Mouse (Mus musculus) liver, embryonic 14.5 days (tissue): ENCODE results near the gene Frat1. TPM values are rescaled to one million over a fixed set of nuclear protein-coding genes. Genes with fewer than 3 reads are reported as not detected.

ENCODE experiments used
- ATAC-seq: fragments of 200-750 bp; cut with Nextera tagmentation; 2 replicates; pipeline ENCODE4 v1.8.0; 2017; ENCODE audit warnings: moderate number of reproducible peaks, mild to moderate bottlenecking, moderate library complexity; ENCODE audit not compliant: insufficient read depth
- DNase-seq, 3 experiments: peaks; one replicate each; pipeline ENCODE4 v3.0.0-alpha.2; 2012 to 2013; ENCODE audit warnings: low read depth in 3 of 3, low spot score in 3 of 3
- H3K27ac ChIP-seq: fragments of 300-500 bp; sonication (generic); 2 replicates; pipeline ENCODE4 v1.5.1; 2014; ENCODE audit warnings: moderate library complexity, mild to moderate bottlenecking, control low read depth, inconsistent platforms
- H3K27me3 ChIP-seq: fragments of 300-500 bp; sonication (generic); 2 replicates; pipeline ENCODE4 v1.6.1; 2014; ENCODE audit warnings: mild to moderate bottlenecking, low read length, moderate library complexity; ENCODE audit not compliant: control insufficient read depth, insufficient read depth
- H3K36me3 ChIP-seq: fragments of 300-500 bp; sonication (generic); replicated peaks from 2 replicates; pipeline ENCODE4 v1.6.1; 2014; ENCODE audit warnings: low read depth; ENCODE audit not compliant: control insufficient read depth, insufficient read depth
- H3K4me1 ChIP-seq, 2 experiments: fragments of 200-500 bp in 1 of 2; fragments of 300-500 bp in 1 of 2; sonication (generic) in 1 of 2; replicated peaks; 2 replicates each; pipeline ENCODE4 v1.6.1; 2012 to 2014; ENCODE audit warnings: antibody characterized with exemption in 1 of 2, inconsistent platforms in 1 of 2, low read length in 1 of 2; ENCODE audit not compliant: control insufficient read depth in 2 of 2, insufficient read depth in 2 of 2
- H3K4me2 ChIP-seq: fragments of 300-500 bp; sonication (generic); 2 replicates; pipeline ENCODE4 v1.6.1; 2014; ENCODE audit warnings: low read depth, mild to moderate bottlenecking, control low read depth, moderate library complexity
- H3K4me3 ChIP-seq, 2 experiments: fragments of 200-500 bp in 1 of 2; fragments of 300-500 bp in 1 of 2; sonication (generic) in 1 of 2; 2 replicates each; pipeline ENCODE4 v1.5.1; 2012 to 2014; ENCODE audit warnings: low read depth in 2 of 2, low read length in 2 of 2, mild to moderate bottlenecking in 2 of 2, control low read depth in 1 of 2, inconsistent platforms in 1 of 2, moderate library complexity in 1 of 2; ENCODE audit not compliant: insufficient read depth in 1 of 2
- H3K9ac ChIP-seq: fragments of 300-500 bp; sonication (generic); replicated peaks from 2 replicates; pipeline ENCODE4 v1.6.1; 2014; ENCODE audit warnings: mild to moderate bottlenecking, control low read depth, moderate library complexity
- H3K9me3 ChIP-seq: fragments of 300-500 bp; sonication (generic); 2 replicates; pipeline ENCODE4 v1.6.1; 2016; ENCODE audit warnings: low read length, mixed read lengths; ENCODE audit not compliant: control insufficient read depth
- CTCF ChIP-seq: IDR thresholded peaks from 2 replicates; pipeline ENCODE4 v1.5.1; 2016; ENCODE audit warnings: antibody characterized with exemption, low read depth, control low read depth
- EP300 ChIP-seq: IDR thresholded peaks from 2 replicates; pipeline ENCODE4 v1.6.1; 2016; ENCODE audit warnings: antibody characterized with exemption, low read depth
- WGBS: fragments of 180-500 bp; shearing (Covaris S2); extraction: QIAGEN DNeasy Blood & Tissue Kit; methylation state at CpG from one replicate; pipeline ENCODE4 v1.1.7; 2014; ENCODE audit not compliant: insufficient replicate concordance; 5-methylcytosine and 5-hydroxymethylcytosine counted together
- polyA plus RNA-seq, 2 experiments: library from polyadenylated mRNA; depleted of rRNA in 1 of 2; stranded (reverse) in 1 of 2; unstranded in 1 of 2; fragments of >200 nt; fragmentation: Nextera tagmentation in 1 of 2; extraction: Ambion mirVana in 1 of 2; gene quantifications; 2 replicates each; pipeline versions ENCODE4 v1.2.1 to v1.2.3; 2012 to 2014

Frat1 gene
- polyA plus RNA-seq, 2 experiments, result 3.0 to 9.9 TPM

DNA sequence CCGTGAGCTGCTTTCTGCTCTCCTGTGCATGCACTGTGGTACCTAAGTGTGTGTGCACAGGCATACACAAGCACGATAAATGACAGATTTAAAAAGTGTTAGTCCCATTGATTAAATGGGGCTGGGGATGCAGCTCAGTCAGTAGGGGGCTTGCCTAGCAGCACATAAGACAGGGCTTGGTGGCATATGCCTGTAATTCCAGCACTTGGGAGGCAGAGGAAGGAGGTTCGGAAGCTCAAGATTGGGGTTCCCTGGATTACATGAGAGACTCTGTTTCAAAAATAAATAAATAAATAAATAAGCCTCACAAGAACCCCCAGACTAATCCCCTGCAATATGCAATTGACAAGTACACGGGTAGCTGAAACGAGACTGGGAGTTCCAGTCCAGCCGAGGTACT lies 29.3 kb upstream of the Frat1 start:
- no peak for ATAC-seq
- TF ChIP-seq EP300, result no peak
- no peak for TF ChIP-seq CTCF
- Histone ChIP-seq H3K4me2 (peak overlapping the region; percentile 90), H3K9me3 (no peaks in the 10 kb centered on the region), H3K4me3 (peak overlapping the region; percentile 84), H3K4me1 (peaks cover 21 to 24% of the 10 kb centered on the region in 2 experiments), H3K27me3 (no peaks in the 10 kb centered on the region), H3K27ac (no peak overlapping the region; the same call in 1 of the 2 replicates), H3K9ac (peak overlapping the region; percentile 99), H3K36me3 (no peaks in the 10 kb centered on the region; the same call in 1 of the 2 replicates)
- no peak for DNase-seq
- 50% methylated on average over 6 of the region's 6 CpGs for WGBS

DNA sequence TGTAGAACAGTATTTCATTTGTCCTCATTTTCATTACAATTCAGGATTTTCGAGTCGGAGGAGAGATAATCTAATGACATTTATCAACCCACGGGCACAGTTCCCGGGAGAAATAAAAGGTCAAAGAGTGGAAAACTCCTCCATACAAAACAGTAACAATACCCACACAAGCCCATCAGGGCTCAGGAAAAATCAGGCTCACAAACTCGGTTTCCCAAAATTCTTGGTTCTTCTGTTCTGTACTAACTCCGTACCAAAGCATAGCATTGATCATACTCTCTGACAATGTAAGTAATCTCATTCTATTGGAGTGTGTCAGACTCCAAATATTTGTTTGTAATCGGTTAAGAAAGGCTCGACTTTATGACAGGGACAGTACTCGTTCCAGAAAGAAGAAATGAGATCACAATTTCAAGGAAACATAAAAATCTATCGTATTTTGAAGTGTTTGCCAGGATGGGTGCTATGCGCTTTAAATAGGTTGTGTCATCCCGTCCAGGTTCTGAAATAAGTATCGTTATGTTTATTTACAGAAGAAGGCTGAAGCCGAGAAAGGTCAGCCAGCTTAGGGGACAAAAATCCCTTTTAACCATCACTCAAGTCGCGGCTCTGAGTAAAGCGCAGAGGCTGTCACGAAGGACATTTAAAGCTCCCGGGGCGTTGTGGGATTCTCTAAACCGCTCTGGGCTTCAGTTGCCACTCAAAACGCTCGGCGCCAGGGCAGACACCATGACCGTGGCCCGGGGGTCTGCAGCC lies 28.6 kb upstream of the Frat1 start:
- DNase-seq, result no peak
- H3K4me1 ChIP-seq, result peaks cover 21 to 24% of the 10 kb centered on the region in 2 experiments

DNA sequence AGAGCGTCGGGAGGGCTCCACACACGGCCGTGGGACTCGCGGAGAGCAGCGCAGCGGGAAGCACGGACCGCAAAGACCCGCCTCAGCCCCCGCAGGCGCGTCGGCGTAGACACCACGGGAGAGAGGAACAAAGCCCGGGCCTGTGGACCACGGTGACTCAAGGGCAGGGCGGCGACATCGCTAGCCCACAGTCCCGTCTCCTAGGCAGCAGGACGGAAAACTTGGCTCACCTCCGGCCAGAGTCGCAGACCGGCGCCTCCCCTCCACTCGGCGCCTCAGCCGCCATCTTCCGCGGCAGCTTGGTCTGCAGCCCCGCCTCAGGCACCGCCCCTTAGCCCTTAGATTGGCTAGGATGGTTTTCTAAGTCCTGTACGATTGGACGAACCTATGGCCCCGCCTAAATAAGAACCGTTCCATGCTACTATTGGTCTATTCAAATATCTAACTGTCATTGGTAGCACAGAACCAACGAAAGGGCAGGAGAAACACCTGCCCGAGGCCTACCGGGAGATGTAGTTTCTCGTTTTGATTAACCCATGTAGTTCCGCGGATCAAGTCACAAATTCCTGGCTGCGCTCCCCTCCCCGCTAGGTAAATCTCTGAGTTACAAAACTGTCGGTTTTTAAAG lies 27.9 kb upstream of the Frat1 start, which contains the start of gene Arhgap19:
Gene Arhgap19, minus strand, starts transcription at position 306 of the 628 bp plus-strand sequence.
- Histone ChIP-seq H3K36me3 (no peaks in the 10 kb centered on the region; the same call in 1 of the 2 replicates), H3K27ac (peak within 1 kb of the TSS; percentile 82), H3K9me3 (peaks cover 5% of the 10 kb centered on the region; the same call in 1 of the 2 replicates), H3K9ac (peak within 1 kb of the TSS; percentile 99), H3K4me2 (peak within 1 kb of the TSS; percentile 90), H3K4me1 (peaks cover 20 to 24% of the 10 kb centered on the region in 2 experiments), H3K27me3 (no peaks in the 10 kb centered on the region), H3K4me3 (peak within 1 kb of the TSS; percentile 84)
- ATAC-seq (peak; percentile 99), DNase-seq (peak; percentile 94 to 97 (median 95))
- TF ChIP-seq EP300 (peak; percentile 34; the same call in 1 of the 2 replicates), CTCF (no peak)
- WGBS, result under 1% methylated on average over 48 of the region's 48 CpGs

More for the DNA sequence above, 28.6 kb upstream of the Frat1 start:
- peak overlapping the region; percentile 99 for H3K9ac ChIP-seq
- H3K27me3 ChIP-seq, result no peaks in the 10 kb centered on the region
- H3K4me3 ChIP-seq, result peak overlapping the region; percentile 84
- H3K4me2 ChIP-seq, result peak overlapping the region; percentile 90
- H3K36me3 ChIP-seq, result no peaks in the 10 kb centered on the region; the same call in 1 of the 2 replicates
- peaks cover 5% of the 10 kb centered on the region; the same call in 1 of the 2 replicates for H3K9me3 ChIP-seq
- peak overlapping the region; percentile 82 for H3K27ac ChIP-seq
- ATAC-seq, result peak; percentile 49; the same call in 1 of the 2 replicates
- TF ChIP-seq CTCF, result no peak
- TF ChIP-seq EP300, result no peak
- 3% methylated on average over 26 of the region's 26 CpGs for WGBS

- Histone ChIP-seq H3K4me2 (no peak overlapping the region), H3K36me3 (no peaks in the 10 kb centered on the region), H3K27me3 (no peaks in the 10 kb centered on the region), H3K27ac (no peak overlapping the region), H3K4me3 (no peak overlapping the region), H3K4me1 (peaks cover 34 to 37% of the 10 kb centered on the region in 2 experiments), H3K9me3 (peaks cover 5% of the 10 kb centered on the region; the same call in 1 of the 2 replicates), H3K9ac (no peak overlapping the region)
- ATAC-seq (no peak), DNase-seq (no peak)
- WGBS, result 31% methylated on average over 7 of the region's 7 CpGs
- TF ChIP-seq CTCF (peak; percentile 63), EP300 (no peak)
These were observed 26.4 kb upstream of the Frat1 start for GRCm38 (mm10) chr19:41803322-41803721.

GRCm38 (mm10) chr19:41805831-41806230 lies 23.9 kb upstream of the Frat1 start:
- Histone ChIP-seq H3K4me1 (peaks cover 25 to 32% of the 10 kb centered on the region in 2 experiments), H3K9me3 (peaks cover 5% of the 10 kb centered on the region; the same call in 1 of the 2 replicates), H3K4me2 (no peak overlapping the region), H3K9ac (no peak overlapping the region), H3K36me3 (no peaks in the 10 kb centered on the region), H3K27me3 (no peaks in the 10 kb centered on the region), H3K27ac (no peak overlapping the region), H3K4me3 (no peak overlapping the region)
- DNase-seq (no peak), ATAC-seq (no peak)
- WGBS, result 89% methylated on average over 4 of the region's 4 CpGs
- TF ChIP-seq EP300, result no peak
- TF ChIP-seq CTCF, result peak; percentile 69
